Mouse (Mus musculus): ENCODE results near the gene Gnai1.
"Not testable (repeated sequence)": the region's sequence is repeated elsewhere in the genome, so short reads cannot be mapped to it uniquely, and the experiment has no call there.

Gnai1 gene

DNA sequence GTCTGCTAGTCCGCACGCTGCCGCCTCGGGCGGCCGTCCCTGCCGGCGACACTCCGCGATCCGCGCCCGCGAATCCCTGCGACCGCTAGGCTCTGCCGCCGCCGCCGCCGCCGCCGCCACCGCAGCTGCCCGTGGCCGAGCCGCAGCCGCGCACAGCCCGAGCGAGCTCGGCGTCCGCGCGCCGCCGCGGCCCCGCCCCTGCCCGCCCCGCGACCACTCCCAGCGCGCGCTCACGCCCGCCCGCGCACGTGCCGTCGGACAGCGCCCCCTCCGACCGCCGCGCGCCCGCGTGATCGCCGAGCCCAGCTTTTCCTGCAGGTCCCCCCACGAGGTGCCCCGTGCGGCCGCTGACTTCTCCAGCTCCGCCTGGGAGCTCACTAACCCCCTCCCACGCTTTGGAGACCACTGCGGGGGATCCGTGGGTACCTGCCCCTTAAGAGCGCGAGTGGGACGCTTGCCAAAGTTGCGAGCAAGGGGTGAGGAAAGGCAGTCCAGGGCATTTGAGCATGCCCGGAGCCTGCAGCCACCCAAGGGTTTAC lies at the start of gene Gnai1:
TSS of gene Gnai1 (minus strand) at position 75 of the 539 bp plus-strand sequence.
- DNase-seq (ENCODE audit: extremely low spot score), result peak; percentile 82

DNA sequence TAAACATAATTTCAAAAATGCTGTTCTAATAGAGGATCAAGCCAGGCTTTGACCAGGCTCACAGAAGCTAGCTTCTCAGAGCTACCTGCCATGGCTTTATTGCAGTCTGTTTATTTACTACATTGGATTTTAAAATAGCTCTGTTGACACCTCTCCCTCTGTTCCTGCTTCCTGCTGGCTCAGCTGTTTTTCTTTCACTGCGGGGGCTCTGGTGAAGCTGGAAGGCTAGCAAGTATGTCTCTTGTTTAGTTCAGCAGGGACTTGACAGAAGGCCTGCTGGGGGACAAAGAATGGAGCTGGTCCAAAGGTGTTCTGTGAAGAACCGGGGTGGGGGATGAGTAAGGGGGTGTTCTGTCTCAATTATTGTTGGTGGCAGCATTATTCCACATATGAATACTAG lies 7.7 kb upstream of the Gnai1 start:
- DNase-seq (ENCODE audit: extremely low spot score), result no peak

DNA sequence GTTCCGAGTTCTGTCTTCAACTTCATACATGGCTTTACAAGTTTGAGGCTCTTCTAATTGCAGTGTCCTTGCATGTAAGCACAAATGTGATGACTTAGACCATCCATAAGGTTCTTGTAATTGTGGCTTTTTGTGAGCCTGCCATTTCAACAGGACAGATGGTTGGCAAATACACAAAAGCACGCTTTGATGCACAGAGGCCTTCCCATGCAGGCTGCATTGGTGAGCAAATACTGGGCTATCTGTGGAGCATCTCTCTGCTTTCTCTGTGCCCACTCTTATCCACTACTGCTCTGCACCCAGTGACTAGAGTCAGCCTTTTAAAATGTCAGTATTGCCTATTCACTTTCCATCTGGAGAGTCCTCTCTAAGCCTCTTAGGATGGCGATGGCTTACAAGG lies 5.3 kb upstream of the Gnai1 start:
- DNase-seq (ENCODE audit: extremely low spot score), result no peak

DNA sequence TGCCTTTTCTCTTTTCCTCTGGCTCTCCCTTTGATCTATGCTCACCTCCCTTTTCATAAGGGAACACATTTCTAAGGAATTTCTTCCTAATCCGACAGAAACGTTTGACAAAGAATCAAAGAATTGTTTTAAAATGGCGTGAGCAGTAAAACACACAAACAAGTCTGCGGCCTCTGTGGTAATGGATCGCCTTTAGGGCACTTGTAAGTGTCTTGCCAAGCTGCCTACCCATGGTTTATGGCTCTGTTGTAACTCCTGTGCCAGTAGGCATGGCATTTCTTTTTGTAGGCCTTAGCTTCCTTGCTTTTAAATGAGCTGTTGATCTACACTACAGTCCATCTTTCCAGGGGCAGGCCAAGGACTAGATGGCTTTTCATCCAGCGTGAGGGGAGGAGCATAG lies 801 bp upstream of the Gnai1 start:
- DNase-seq (ENCODE audit: extremely low spot score), result peak; percentile 31

DNA sequence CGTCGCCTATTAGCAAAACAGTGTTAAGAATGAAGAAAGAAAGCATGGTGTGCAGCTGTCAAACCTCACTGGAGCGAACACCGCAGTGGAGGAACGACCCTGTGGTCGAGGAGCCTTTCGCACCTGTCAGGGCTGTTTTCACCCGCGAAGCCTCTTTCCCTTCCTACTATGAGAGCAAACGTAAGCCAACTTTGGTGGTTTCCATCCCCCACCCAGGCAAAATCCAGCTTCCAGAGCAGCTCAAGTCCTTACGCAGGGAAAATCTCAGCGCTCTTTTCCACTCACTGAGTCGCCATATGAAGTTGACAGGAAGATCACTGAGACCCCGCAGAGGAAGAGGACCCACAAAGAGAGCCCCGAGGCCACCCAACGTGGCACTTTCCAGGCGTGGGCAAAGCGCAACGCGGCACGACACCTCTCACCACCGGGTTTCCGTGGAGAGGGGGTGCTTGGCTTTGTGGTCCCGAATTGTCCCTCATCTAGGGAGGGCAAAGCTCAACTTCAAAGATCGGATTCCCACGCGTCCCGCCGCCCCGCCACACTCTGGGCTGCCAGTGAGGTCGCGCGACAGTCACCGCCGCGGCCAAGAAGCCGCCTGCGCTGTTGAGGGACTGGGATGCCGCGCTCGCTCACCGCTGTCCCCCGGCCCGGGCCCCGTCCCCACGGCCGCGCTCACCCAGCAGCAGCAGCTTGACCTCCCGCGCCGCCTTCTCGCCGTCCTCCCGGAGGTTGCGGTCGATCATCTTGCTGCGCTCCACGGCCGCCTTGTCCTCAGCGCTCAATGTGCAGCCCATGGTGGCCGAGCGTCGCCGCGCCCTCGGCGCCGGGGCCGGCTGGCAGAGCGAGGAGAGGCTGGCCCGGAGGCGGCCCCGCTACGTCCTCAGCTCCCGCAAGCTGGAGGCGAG lies 527 bp downstream of the Gnai1 start:
- peak; percentile 74 for DNase-seq (ENCODE audit: extremely low spot score)

DNA sequence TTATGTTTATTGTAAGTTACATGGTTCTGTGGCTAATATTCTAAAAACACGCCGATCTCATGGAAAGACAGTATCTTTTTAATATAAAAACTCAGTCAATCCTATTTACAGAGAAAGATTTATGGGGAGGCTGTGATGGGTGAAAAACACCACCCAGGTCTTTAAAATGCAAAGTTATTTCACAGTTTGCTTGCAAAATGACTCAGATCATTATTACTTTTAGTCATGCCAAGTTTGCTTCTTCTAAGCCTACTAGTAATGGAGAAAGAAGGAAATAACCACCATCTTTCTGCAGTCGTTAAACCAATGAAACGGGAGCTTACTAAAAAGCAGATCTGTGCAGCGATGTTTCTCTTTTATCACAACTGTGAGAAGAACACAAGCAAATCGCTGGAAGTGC lies 1.4 kb downstream of the Gnai1 start:
- no peak for DNase-seq (ENCODE audit: extremely low spot score)

DNA sequence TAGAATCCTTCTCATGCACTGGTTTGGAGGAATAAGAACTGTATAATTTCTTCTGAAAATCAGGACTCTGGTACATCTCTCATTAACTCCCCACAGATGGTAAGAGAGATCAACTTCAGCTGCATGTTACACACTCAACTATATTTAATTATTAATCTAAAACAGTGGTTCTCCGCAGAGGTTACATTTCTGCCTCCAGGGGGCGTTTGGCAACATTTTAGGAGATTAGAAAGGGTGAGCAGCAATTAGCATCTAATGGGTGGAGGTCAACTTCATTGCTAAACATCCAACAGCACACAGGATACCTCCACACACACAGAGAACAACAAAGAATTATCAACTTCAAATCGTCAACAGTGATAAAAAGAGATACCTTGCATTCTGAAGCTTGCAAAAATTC lies 2.0 kb downstream of the Gnai1 start:
- DNase-seq (ENCODE audit: extremely low spot score), result peak; percentile 34

DNA sequence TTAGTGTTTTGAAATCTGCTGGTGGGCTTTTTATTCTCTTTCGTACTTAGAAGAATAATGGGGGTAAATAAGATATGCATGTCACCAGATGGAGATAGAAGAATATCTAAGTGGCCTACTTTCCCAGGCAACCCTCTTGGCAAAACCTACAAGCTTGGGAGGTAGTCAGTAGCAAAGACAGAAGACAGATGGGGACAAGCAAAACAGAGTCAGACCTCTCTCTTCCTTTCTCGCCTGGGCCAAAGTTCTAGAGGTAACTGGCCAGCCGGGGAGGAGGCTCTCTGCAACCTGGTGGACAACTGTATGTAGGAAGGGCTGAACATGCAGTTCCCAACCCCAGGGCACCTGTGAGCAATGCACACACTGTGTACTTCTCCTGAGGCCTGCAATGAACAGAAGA lies 12.9 kb downstream of the Gnai1 start:
- DNase-seq (ENCODE audit: extremely low spot score), result no peak

DNA sequence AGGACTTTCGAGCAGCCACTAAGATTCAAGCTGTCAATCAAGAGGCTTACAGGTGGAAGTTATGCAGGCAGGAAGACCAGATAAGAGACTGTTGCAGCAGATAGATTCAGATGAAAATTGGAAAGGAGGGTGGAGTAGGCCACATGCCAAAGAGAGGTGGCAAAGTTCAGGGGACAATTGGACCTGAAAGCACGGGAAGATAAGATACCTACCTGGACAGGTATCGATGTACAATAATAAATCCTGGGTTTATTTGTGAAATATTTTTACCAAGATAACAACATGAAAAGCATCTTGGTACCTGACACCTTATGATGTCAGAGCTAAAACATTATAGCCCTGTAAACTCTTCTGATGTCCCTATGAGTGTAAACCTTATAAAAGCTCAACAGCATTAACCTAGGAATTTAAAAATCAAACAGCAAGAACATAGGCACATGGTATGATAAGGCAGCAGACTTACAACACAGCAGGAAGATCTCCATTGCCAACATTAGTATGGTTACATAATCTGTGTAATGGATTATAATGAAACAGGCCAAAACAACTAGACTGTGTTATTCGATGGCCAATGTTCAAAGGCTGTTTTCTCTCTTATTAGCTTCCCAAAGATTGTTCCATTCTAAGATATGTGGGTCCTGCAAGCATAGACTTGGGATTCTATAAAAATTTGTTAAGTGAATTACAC lies 16.6 kb downstream of the Gnai1 start:
- DNase-seq (ENCODE audit: extremely low spot score), result no peak

DNA sequence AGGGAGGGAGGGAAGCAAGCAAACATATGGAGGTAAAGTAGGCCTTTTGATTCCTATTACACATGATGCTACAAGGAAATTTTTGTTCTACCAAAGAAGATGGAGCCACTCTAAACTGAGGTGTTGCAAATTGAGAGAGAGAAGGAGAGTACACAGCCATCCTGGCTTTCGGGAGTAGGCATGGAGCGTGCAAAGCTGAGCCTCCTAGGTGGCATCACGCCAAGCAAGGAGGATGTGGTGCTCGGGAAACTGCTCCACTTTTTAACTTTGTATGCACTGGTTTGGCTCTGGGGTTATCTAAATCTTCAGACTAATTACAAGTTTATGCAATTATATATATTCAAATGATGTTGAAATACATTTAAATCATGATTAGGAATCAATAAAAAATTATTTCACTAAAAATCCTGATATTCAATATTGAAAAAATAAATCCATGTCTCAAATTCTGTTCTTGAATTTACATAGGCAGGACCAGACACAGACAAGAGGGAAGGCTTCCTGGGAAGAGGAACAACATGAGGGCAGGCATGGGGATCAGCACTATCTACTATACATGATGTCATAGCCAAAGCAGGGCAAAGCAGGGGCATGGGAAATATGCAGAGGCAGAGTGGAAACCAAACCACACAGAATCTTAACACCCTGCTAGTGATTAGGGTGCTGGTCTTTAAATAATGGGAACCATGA lies 17.2 kb downstream of the Gnai1 start:
- no peak for DNase-seq (ENCODE audit: extremely low spot score)

DNA sequence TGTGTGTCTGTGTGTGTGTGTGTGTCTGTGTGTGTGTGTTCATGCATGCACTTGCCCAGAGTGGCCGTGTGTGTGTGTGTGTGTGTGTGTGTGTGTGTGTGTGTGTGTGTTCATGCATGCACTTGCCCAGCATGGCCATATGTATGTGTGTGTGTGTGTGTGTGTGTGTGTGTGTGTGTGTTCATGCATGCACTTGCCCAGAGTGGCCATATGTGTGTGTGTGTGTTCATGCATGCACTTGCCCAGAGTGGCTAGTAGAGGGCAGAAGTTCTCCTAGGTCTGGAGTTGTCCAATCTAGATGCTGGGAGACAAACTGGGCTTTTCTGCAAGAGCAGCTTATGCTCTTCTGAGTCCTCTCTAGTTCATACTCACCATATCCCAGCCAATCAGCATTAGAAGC lies 18.3 kb downstream of the Gnai1 start:
- not testable (repeated sequence) for DNase-seq (ENCODE audit: extremely low spot score)

DNA sequence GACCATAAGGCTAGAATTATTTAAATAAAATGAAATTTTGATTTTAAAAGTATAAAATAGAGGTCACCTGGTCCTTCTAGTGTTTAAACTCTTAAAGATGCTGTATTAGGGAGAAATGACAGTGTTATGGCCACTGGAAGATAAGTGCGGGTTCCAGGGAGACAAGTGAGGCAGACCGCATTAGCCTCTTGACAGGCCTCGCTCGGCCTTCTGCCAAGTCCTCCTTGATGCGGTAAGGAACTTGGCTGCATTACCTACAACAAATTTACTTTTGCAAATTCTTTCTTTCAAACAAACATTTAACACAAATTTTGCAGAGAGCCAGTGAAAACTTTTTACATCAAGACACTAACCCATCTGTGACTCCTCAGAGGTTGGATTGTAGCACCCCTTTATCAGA lies 27.9 kb downstream of the Gnai1 start:
- no peak for DNase-seq (ENCODE audit: extremely low spot score)

DNA sequence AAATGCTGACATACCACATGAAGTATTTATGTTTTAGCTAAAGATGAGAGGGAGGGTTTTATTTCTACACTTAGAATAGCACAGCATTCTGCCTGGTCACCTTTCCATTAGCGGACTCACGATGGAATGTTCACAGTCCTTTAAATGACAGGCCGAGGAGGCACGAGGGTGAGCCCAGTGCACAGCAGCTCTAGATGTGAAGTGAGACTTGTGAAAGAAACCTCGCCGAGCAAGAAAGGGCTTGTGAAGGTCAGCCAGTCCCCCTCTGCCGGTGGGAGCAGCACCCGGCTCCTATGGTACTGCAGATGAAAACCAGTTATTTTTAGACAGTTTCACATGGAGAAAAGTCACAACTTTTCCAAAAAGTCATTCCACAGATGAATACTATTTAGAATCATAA lies 29.4 kb downstream of the Gnai1 start:
- no peak for DNase-seq (ENCODE audit: extremely low spot score)

DNA sequence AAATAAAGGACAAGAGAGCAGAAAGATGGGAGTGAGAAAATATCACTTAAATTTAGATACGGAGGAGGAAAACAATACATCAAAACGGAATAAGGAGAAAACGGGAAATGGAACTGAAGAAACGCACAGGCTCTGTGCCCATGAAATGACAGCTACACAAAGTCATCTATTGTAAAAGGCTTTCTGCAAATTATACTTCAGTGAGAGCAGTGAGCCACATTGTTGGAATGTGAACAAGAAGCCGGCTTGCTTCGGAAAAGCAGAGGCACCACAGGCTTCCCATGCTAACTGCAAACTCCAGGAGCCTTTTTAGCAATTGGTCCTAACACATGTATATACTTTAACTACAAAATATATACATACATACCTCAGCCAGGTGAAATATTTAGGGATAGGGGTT lies 34.0 kb downstream of the Gnai1 start:
- DNase-seq (ENCODE audit: extremely low spot score), result no peak

DNA sequence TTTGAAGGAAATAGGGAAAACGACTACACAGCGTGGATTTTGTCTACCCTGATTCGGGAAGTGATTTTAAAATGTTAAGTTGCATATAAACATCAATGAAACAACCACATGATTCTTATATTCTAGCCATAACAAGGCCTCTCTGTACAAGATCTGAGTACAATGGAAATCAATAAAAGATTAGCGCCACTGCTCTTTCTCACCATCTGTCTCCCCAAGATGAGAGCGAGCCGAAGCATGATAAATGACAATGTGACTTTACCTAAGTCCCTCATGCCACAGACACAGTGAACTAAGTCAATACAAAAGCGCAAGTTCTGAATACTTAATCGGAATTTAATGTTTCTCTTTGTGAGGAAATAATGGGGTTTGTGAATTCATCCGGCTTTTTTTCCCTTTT lies 36.6 kb downstream of the Gnai1 start:
- DNase-seq (ENCODE audit: extremely low spot score), result no peak

DNA sequence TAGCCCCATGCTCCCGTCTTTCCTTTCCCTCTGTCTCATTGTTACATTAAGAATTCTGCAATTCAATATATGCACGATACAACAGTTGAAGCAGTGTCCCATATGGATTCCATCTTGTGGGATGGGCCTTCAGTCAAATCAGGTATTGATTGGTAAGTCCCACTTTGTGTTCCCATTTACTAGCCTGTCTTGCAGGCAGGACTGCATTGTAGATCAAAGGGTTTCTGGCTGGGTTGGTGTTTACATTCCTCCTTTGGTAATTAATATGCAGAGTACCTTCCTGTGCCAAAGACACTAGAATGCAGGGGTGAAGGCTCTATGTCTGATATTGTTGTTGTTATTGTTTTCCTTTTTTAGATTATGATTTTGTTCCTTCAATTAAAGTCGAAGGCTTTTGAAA lies 38.5 kb downstream of the Gnai1 start:
- no peak for DNase-seq (ENCODE audit: extremely low spot score)

DNA sequence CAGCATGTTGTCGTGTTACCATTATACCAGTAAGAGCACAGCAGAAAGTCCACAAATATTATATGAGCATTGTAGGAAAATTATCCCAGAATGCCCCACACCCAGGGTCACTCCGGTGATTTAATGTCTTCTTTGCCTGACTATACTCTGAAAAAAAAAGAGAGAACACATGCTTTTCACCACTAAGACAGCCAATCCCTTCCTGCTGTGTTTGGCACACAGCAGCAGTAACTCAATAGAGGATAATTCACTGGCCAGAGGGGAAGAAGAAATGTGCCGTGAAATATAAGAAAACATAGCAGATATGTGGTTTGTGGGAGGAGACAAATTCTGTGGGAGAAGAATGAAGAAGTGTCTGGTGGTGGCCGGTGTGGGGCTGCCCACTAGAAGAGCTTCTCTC lies 41.3 kb downstream of the Gnai1 start:
- no peak for DNase-seq (ENCODE audit: extremely low spot score)

DNA sequence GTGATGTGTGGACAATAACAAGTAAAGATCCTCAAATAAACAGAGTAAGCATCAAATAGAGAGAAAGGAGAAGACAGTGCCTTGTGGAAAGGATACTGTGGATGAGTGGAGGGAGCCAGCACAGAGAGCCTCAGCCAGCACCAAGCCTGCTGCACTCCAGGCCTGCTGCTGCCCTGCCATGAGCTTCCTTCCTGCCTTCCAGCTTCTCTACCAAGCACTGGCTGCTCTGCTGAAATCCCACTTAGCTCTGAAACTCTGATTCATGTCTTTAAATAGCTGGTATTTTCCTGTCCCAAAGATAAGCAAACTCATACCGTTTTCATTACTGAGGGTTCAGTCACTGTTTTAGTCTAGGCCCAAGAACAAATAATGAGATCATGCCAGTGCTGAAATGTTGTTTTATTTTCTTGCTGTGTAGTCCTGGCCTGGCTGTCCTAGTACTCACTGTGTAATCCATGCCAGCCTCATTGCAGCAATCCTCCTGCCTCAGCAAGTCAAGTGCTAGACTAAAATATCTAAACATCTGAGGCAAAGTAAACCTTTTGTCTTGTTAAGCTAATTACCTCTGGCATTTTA lies 52.8 kb downstream of the Gnai1 start:
- no peak for DNase-seq (ENCODE audit: extremely low spot score)

DNA sequence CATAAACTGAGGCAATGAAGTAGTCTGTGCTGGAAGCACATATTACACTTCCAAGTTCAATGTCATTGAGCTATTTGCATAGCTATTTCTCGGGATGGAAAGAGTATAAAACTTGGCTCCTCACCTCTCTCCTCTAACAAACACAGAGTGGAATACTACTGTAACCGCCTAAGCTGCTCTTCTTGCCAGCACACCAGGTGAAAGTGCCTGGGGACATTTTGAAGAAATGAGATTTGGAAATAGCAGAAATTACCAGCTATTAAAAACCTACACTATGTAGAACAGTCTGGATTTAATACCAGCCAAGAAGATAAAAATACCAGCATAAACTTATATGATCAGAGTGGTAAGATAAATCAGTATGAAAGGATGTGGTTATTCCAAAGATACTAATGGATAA lies 63.6 kb downstream of the Gnai1 start:
- no peak for DNase-seq (ENCODE audit: extremely low spot score)

DNA sequence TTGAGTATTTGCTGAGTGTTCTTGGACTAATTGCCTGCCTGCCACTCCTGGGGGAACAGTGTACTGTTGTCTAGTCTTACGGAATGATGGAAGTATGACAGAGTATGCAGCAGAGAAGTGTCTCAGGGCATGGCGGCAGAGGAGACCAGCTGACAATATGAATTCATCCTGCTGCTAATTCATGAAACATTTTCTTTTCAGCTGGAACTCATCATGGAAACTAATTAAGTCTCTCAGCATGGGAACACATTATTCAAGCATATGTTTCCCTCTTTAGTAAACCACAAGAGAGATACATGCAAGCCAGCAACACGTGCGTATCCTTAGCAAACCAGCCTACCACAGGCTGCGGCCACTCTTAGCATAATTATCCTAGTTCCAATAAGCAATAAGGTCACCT lies 67.4 kb downstream of the Gnai1 start:
- no peak for DNase-seq (ENCODE audit: extremely low spot score)

DNA sequence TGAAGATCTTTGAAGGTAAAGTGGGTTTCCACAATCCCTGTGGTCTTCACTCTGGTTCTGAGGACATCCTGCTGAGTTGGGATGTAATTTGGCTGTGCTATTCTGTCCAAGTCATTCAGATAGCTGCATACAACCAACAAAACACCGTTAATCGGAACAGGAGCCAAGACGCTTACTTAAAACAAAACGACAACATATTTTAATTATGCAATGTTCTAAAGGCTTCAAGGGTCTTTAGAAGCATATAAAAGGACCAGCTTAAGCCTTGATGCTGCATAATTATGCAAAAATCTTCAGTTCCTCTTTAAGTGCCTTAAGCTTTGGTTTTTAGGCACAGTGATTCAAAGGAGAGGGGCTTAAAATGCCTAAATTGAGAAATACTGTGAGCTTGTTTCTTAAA lies 70.6 kb downstream of the Gnai1 start:
- no peak for DNase-seq (ENCODE audit: extremely low spot score)

DNA sequence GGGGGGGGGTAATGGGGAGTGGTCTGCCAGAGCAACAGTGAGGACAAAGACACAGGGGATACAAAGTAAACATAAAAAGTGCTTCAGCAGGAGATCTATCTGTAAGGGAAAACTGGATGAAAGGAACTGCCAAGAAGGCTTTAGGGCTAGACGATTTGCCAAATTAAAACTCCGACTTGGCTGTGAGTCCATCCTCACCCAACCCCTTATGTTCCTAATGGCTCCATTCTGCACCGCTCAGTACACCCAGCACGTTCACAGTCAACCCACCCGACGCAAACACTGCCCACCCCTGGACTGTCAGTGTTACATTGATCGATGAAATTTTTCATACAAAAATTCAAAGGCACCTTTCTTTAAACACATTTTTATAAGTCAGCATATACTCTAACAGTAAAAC lies 71.5 kb downstream of the Gnai1 start:
- no peak for DNase-seq (ENCODE audit: extremely low spot score)
